Mouse (Mus musculus) liver, embryonic 14.5 days (tissue): ENCODE results near the gene Pik3r1. TPM values are rescaled to one million over a fixed set of nuclear protein-coding genes. Genes with fewer than 3 reads are reported as not detected.
A peak's percentile ranks its signal among the peaks of the same experiment; 100 is the strongest.

ENCODE experiments used
- ATAC-seq: fragments of 200-750 bp; cut with Nextera tagmentation; 2 replicates; pipeline ENCODE4 v1.8.0; 2017; ENCODE audit warnings: moderate number of reproducible peaks, mild to moderate bottlenecking, moderate library complexity; ENCODE audit not compliant: insufficient read depth
- DNase-seq, 3 experiments: peaks; one replicate each; pipeline ENCODE4 v3.0.0-alpha.2; 2012 to 2013; ENCODE audit warnings: low read depth in 3 of 3, low spot score in 3 of 3
- H3K27ac ChIP-seq: fragments of 300-500 bp; sonication (generic); 2 replicates; pipeline ENCODE4 v1.5.1; 2014; ENCODE audit warnings: moderate library complexity, mild to moderate bottlenecking, control low read depth, inconsistent platforms
- H3K27me3 ChIP-seq: fragments of 300-500 bp; sonication (generic); 2 replicates; pipeline ENCODE4 v1.6.1; 2014; ENCODE audit warnings: mild to moderate bottlenecking, low read length, moderate library complexity; ENCODE audit not compliant: control insufficient read depth, insufficient read depth
- H3K36me3 ChIP-seq: fragments of 300-500 bp; sonication (generic); replicated peaks from 2 replicates; pipeline ENCODE4 v1.6.1; 2014; ENCODE audit warnings: low read depth; ENCODE audit not compliant: control insufficient read depth, insufficient read depth
- H3K4me1 ChIP-seq, 2 experiments: fragments of 200-500 bp in 1 of 2; fragments of 300-500 bp in 1 of 2; sonication (generic) in 1 of 2; replicated peaks; 2 replicates each; pipeline ENCODE4 v1.6.1; 2012 to 2014; ENCODE audit warnings: antibody characterized with exemption in 1 of 2, inconsistent platforms in 1 of 2, low read length in 1 of 2; ENCODE audit not compliant: control insufficient read depth in 2 of 2, insufficient read depth in 2 of 2
- H3K4me2 ChIP-seq: fragments of 300-500 bp; sonication (generic); 2 replicates; pipeline ENCODE4 v1.6.1; 2014; ENCODE audit warnings: low read depth, mild to moderate bottlenecking, control low read depth, moderate library complexity
- H3K4me3 ChIP-seq, 2 experiments: fragments of 200-500 bp in 1 of 2; fragments of 300-500 bp in 1 of 2; sonication (generic) in 1 of 2; 2 replicates each; pipeline ENCODE4 v1.5.1; 2012 to 2014; ENCODE audit warnings: low read depth in 2 of 2, low read length in 2 of 2, mild to moderate bottlenecking in 2 of 2, control low read depth in 1 of 2, inconsistent platforms in 1 of 2, moderate library complexity in 1 of 2; ENCODE audit not compliant: insufficient read depth in 1 of 2
- H3K9ac ChIP-seq: fragments of 300-500 bp; sonication (generic); replicated peaks from 2 replicates; pipeline ENCODE4 v1.6.1; 2014; ENCODE audit warnings: mild to moderate bottlenecking, control low read depth, moderate library complexity
- H3K9me3 ChIP-seq: fragments of 300-500 bp; sonication (generic); 2 replicates; pipeline ENCODE4 v1.6.1; 2016; ENCODE audit warnings: low read length, mixed read lengths; ENCODE audit not compliant: control insufficient read depth
- CTCF ChIP-seq: IDR thresholded peaks from 2 replicates; pipeline ENCODE4 v1.5.1; 2016; ENCODE audit warnings: antibody characterized with exemption, low read depth, control low read depth
- EP300 ChIP-seq: IDR thresholded peaks from 2 replicates; pipeline ENCODE4 v1.6.1; 2016; ENCODE audit warnings: antibody characterized with exemption, low read depth
- WGBS: fragments of 180-500 bp; shearing (Covaris S2); extraction: QIAGEN DNeasy Blood & Tissue Kit; methylation state at CpG from one replicate; pipeline ENCODE4 v1.1.7; 2014; ENCODE audit not compliant: insufficient replicate concordance; 5-methylcytosine and 5-hydroxymethylcytosine counted together
- polyA plus RNA-seq, 2 experiments: library from polyadenylated mRNA; depleted of rRNA in 1 of 2; stranded (reverse) in 1 of 2; unstranded in 1 of 2; fragments of >200 nt; fragmentation: Nextera tagmentation in 1 of 2; extraction: Ambion mirVana in 1 of 2; gene quantifications; 2 replicates each; pipeline versions ENCODE4 v1.2.1 to v1.2.3; 2012 to 2014

Gene Pik3r1
- polyA plus RNA-seq, 2 experiments: 10.3 to 23.7 TPM

GRCm38 (mm10) chr13:101744943-101745342 is 23.1 kb downstream of the Pik3r1 start:
- WGBS: 45% methylated on average over 5 of the region's 5 CpGs
- no peaks in the 10 kb centered on the region for H3K36me3 ChIP-seq
- peaks cover 0 to 21% of the 10 kb centered on the region in 2 experiments; a peak in 3 of 4 replicates for H3K4me1 ChIP-seq
- H3K4me3 ChIP-seq: no peak overlapping the region
- DNase-seq: no peak
- H3K9ac ChIP-seq: no peak overlapping the region
- H3K9me3 ChIP-seq: no peaks in the 10 kb centered on the region
- no peak for ATAC-seq
- no peaks in the 10 kb centered on the region for H3K27me3 ChIP-seq
- H3K4me2 ChIP-seq: no peak overlapping the region
- H3K27ac ChIP-seq: no peak overlapping the region
- TF ChIP-seq EP300 (no peak), CTCF (no peak)

- Histone ChIP-seq H3K36me3 (no peaks in the 10 kb centered on the region), H3K4me3 (no peak overlapping the region), H3K9me3 (no peaks in the 10 kb centered on the region), H3K4me2 (no peak overlapping the region), H3K27ac (no peak overlapping the region), H3K27me3 (no peaks in the 10 kb centered on the region), H3K9ac (no peak overlapping the region), H3K4me1 (peaks cover 0 to 21% of the 10 kb centered on the region in 2 experiments; a peak in 3 of 4 replicates)
- 47% methylated on average over 2 of the region's 2 CpGs for WGBS
- DNase-seq: no peak
- no peak for ATAC-seq
- no peak for TF ChIP-seq CTCF
- TF ChIP-seq EP300: no peak
Observed at GRCm38 (mm10) chr13:101744053-101744452, 24.0 kb downstream of the Pik3r1 start.

GRCm38 (mm10) chr13:101743247-101743646 is 24.8 kb downstream of the Pik3r1 start:
- no peak overlapping the region for H3K9ac ChIP-seq
- no peak overlapping the region for H3K4me2 ChIP-seq
- no peak for ATAC-seq
- peaks cover 0 to 24% of the 10 kb centered on the region in 2 experiments; a peak in 3 of 4 replicates for H3K4me1 ChIP-seq
- no peak overlapping the region for H3K4me3 ChIP-seq
- no peaks in the 10 kb centered on the region for H3K9me3 ChIP-seq
- DNase-seq: no peak
- TF ChIP-seq CTCF (no peak), EP300 (no peak)
- no peak overlapping the region for H3K27ac ChIP-seq
- no peaks in the 10 kb centered on the region for H3K27me3 ChIP-seq
- 53% methylated on average over 8 of the region's 8 CpGs for WGBS
- H3K36me3 ChIP-seq: no peaks in the 10 kb centered on the region

- no peaks in the 10 kb centered on the region for H3K36me3 ChIP-seq
- H3K4me3 ChIP-seq: no peak overlapping the region
- no peaks in the 10 kb centered on the region for H3K27me3 ChIP-seq
- 17% methylated on average over 6 of the region's 6 CpGs for WGBS
- DNase-seq (no peak), ATAC-seq (no peak)
- TF ChIP-seq EP300: no peak
- TF ChIP-seq CTCF: no peak
- H3K9ac ChIP-seq: no peak overlapping the region
- peaks cover 0 to 25% of the 10 kb centered on the region in 2 experiments; a peak in 3 of 4 replicates for H3K4me1 ChIP-seq
- H3K27ac ChIP-seq: no peak overlapping the region
- H3K9me3 ChIP-seq: no peaks in the 10 kb centered on the region
- peak overlapping the region; percentile 20; the same call in 1 of the 2 replicates for H3K4me2 ChIP-seq
Observed at GRCm38 (mm10) chr13:101742596-101742995, 25.4 kb downstream of the Pik3r1 start.

GRCm38 (mm10) chr13:101741530-101742309 is 26.3 kb downstream of the Pik3r1 start:
- no peaks in the 10 kb centered on the region for H3K9me3 ChIP-seq
- no peak overlapping the region for H3K4me3 ChIP-seq
- 71% methylated on average over 11 of the region's 11 CpGs for WGBS
- H3K27me3 ChIP-seq: no peaks in the 10 kb centered on the region
- DNase-seq: no peak
- no peak overlapping the region for H3K4me2 ChIP-seq
- H3K4me1 ChIP-seq: peaks cover 0 to 32% of the 10 kb centered on the region in 2 experiments; a peak in 3 of 4 replicates
- H3K9ac ChIP-seq: no peak overlapping the region
- no peak overlapping the region for H3K27ac ChIP-seq
- TF ChIP-seq EP300 (no peak), CTCF (no peak)
- no peak for ATAC-seq
- no peaks in the 10 kb centered on the region for H3K36me3 ChIP-seq
